Mouse (Mus musculus) hindlimb bud, embryonic 11.5 days (tissue): Measurements from ENCODE around the gene Pusl1.

ENCODE experiments used
- DNase-seq: peaks from one replicate; pipeline ENCODE4 v3.0.0-alpha.2; 2012; ENCODE audit warnings: low read depth, low spot score; ENCODE audit errors: extremely low spot score

Gene Pusl1

DNA sequence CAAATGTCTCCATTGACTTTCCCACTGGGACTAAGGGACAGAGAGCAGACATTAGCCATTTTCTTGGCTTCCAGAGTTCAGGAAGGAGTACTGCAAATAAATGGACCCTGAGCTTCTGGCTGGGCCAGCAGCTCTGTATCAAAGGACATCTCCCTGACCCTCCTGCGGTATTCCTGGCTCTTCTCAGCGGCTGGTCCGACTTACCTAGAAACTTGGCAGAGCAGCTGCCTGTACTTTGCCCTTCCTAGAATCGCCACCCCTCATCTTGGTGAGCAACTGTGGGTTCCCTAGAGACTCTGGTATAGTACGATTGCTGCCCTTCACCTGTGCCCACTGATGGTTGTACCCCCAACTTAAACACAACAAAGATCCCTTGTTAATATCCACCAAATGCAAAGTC, 48.4 kb downstream of the Pusl1 start:
- no peak for DNase-seq

DNA sequence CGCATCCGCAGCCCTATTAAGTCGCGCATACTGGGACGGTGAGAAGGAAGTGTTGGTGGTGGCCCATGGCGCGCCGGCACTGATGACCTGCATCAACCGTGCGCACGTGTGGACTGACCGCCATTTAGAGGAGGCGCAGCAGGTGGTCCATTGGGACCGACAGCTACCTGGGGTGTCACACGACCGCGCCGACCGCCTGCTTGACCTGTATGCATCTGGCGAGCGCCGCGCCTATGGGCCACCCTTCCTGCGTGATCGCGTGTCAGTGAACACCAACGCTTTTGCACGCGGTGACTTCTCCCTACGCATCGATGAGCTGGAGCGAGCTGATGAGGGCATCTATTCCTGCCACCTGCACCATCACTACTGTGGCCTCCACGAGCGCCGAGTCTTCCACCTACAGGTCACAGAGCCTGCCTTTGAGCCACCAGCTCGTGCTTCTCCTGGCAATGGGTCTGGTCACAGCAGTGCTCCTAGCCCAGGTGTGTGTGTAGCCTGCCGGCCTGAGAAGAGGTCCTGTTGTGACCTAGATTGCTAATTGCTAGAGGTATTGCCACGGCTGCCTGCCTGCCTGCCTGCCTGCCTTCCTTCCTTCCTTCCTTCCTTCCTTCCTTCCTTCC, 49.8 kb downstream of the Pusl1 start:
- DNase-seq, result no peak

- DNase-seq, result no peak
Observed at GRCm38 (mm10) chr4:155841003-155841454, 50.6 kb downstream of the Pusl1 start.

- DNase-seq, result no peak
Observed at GRCm38 (mm10) chr4:155840076-155841002, 51.2 kb downstream of the Pusl1 start.

DNA sequence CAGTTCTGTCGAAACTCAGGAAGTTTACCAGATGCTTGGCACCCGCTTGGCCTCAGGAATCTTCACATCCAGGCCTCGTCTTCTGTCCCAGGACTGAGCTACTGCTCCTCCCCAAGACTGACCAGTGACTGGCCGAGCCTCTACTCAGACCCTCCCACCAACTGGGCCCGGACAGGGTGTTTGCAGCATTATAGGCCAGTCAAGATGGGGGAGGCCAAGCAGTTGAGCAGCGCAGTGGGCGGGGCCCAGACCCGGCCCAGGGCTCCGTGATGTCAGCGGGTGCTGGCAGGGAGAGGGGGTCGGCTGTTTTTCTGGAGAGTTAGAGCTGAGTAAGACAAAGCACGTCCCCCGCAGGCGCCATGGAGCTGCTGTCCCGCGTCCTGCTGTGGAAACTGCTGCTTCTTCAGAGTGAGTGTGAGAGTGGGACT, 52.1 kb downstream of the Pusl1 start, which contains the start of gene Mxra8:
TSS of gene Mxra8 (plus strand) at position 198 of the 428 bp plus-strand sequence.
- no peak for DNase-seq

DNA sequence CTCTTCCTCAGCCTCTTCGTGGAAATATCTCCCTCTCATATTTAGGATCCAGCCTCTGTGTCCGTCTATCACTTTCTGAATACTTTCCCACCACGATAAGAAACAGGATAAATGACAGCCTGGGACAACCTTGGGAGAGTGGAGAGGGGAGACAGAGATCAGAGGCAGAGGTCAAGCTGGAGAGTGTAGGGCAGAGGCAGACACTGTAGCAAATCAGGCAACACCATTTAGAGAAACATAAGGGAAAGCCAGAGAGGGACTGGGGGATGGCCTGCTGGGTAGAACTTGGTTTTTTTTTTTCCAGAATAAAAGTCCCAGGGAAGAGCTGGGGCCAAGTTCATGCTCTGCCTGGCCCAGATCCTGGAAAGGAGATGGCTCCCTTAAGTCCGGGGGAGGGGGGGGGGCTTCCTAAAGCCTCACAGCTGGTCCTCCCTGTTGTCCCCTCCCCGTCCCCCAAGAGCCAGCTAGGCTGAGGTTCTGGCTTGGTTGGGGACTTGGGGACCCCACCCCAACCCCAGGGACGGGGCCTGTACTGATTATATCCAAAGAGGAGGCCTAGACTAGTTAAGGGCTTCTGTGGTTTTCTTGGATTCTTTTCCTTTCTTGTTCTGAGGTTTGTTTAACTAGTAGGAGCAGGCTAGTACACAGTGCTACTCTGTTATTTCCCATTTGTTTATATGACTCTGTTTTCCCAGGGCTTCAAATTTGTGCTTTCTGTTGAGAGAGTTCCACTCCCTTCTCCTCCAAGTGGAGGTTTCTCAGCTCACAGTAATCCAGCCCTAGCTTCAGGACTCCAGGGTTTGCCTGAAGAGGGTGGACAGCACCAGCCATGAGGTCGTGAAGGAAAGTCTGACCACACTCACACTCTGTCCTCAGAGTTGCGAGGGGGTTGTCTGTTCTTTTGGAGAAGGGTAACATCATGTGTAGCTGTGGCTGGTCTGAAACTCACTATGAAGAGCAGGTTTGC, 53.1 kb downstream of the Pusl1 start:
- DNase-seq, result no peak
